ENCODE assay signal across 12 mouse cellular contexts in genomic region chr13:64081012-64081919, GRCm38 (mm10). TPM values are rescaled to one million over a fixed set of nuclear protein-coding genes. Genes with fewer than 3 reads are reported as not detected.
DNase-seq lines count a peak whose midpoint lies in the region; ATAC-seq and TF ChIP-seq lines count a peak whose summit lies in the region.
"Had no signal": no experiment of that assay in that cellular context is flagged by ENCODE, and none has a peak within 500 bp of the region (broad histone marks: within the 10 kb centered on the region; RNA-seq: fewer than 3 reads in every experiment).

No protein-coding gene starts in this region.

- peaks cover 12% of the 10 kb centered on the region for H3K4me1 ChIP-seq in forebrain, embryonic 15.5 days
- peaks cover 20% of the 10 kb centered on the region for H3K4me1 ChIP-seq in neural tube, embryonic 13.5 days (replicated peaks)

- H3K4me3 ChIP-seq in forebrain, embryonic 15.5 days: no peak overlapping the region
- no peak overlapping the region for H3K4me3 ChIP-seq in neural tube, embryonic 13.5 days
- no peak overlapping the region for H3K4me3 ChIP-seq in layer of hippocampus, adult 2 months

- H3K27me3 ChIP-seq in forebrain, embryonic 15.5 days: no peaks in the 10 kb centered on the region
- no peaks in the 10 kb centered on the region for H3K27me3 ChIP-seq in neural tube, embryonic 13.5 days
- H3K27me3 ChIP-seq: CH12.LX had no signal

- TF ChIP-seq CTCF in layer of hippocampus, adult 2 months (conservative IDR thresholded peaks at IDR 0.05): no peak

- peak; percentile 6 for DNase-seq in lung, postnatal 10 days
- no peak for DNase-seq in lung, postnatal 14 days
- peak; percentile 39 for DNase-seq in kidney, postnatal 14 days
- DNase-seq in layer of hippocampus, adult 9-11 months: no peak
- no peak for DNase-seq in left cerebral cortex, postnatal 4 days
- DNase-seq in layer of hippocampus, adult 2 months (ENCODE audit: low spot score in 2 of 2): no peak
- DNase-seq: adrenal gland, postnatal 25 days had no signal

- 13% methylated on average over 16 of the region's 16 CpGs for WGBS in forebrain, embryonic 15.5 days
- 16% methylated on average over 16 of the region's 16 CpGs for WGBS in neural tube, embryonic 13.5 days

- intact Hi-C loops in left cerebral cortex, postnatal 4 days (cut with DNase I): no loop called here

- peak overlapping the region; percentile 22; the same call in 1 of the 2 replicates for H3K9ac ChIP-seq in forebrain, embryonic 15.5 days (replicated peaks)
- peak overlapping the region; percentile 41; the same call in 1 of the 2 replicates for H3K9ac ChIP-seq in neural tube, embryonic 13.5 days

- H3K27ac ChIP-seq in forebrain, embryonic 15.5 days (replicated peaks): peak overlapping the region; percentile 29
- H3K27ac ChIP-seq in neural tube, embryonic 13.5 days (replicated peaks): peak overlapping the region; percentile 68
- H3K27ac ChIP-seq in layer of hippocampus, adult 2 months: no peak overlapping the region

- no peaks in the 10 kb centered on the region for H3K36me3 ChIP-seq in forebrain, embryonic 15.5 days
- H3K36me3 ChIP-seq in neural tube, embryonic 13.5 days: no peaks in the 10 kb centered on the region

- peak overlapping the region; percentile 9; the same call in 1 of the 2 replicates for H3K4me2 ChIP-seq in forebrain, embryonic 15.5 days (replicated peaks)
- no peak overlapping the region for H3K4me2 ChIP-seq in neural tube, embryonic 13.5 days

- no peaks in the 10 kb centered on the region for H3K9me3 ChIP-seq in forebrain, embryonic 15.5 days
- no peaks in the 10 kb centered on the region for H3K9me3 ChIP-seq in neural tube, embryonic 13.5 days

- ATAC-seq in forebrain, embryonic 15.5 days (replicated peaks): peak; percentile 68
- ATAC-seq in neural tube, embryonic 13.5 days (ENCODE audit: low read depth): peak; percentile 83

RNA-seq across cellular contexts. Expression of gene Hsd17b3, which starts 7.8 kb away (rescaled TPM):
- polyA plus RNA-seq in forebrain, embryonic 15.5 days (2015; fragmentation: Nextera tagmentation; extraction: Ambion mirVana): not detected in 2 replicates
- polyA plus RNA-seq in neural tube, embryonic 13.5 days (2015; fragmentation: Nextera tagmentation; extraction: Ambion mirVana): not detected in 2 replicates
- under 1 TPM in 1 of 2 experiments, not detected in 1; 0.64 TPM for total RNA-seq in left cerebral cortex, postnatal 4 days (2021)
- total RNA-seq in layer of hippocampus, adult 2 months (2021): not detected
- total RNA-seq: CH12.LX; hematopoietic stem cell, adult 5-6 weeks; liver, adult 2 months had no signal
- polyA plus RNA-seq: liver, adult 2 months had no signal

RNA-seq across cellular contexts. Expression of gene Slc35d2, which starts 47.9 kb away (rescaled TPM):
- polyA plus RNA-seq in forebrain, embryonic 15.5 days (2015; fragmentation: Nextera tagmentation; extraction: Ambion mirVana): 0.37 and 1.2 TPM in 2 replicates
- 2.5 and 2.6 TPM in 2 replicates for polyA plus RNA-seq in neural tube, embryonic 13.5 days (2015; fragmentation: Nextera tagmentation; extraction: Ambion mirVana)
- total RNA-seq in left cerebral cortex, postnatal 4 days (2021): 1 to 10 TPM in 1 of 2 experiments, under 1 TPM in 1; 0.96 to 1.2 TPM
- 1 to 10 TPM in 1 of 2 experiments, under 1 TPM in 1; 0.69 to 1.1 TPM for total RNA-seq in layer of hippocampus, adult 2 months (2021)

Comparison
In these comparisons a context has a peak if more than half of its experiments do, and no peak if none do; other contexts are left out.
1. DNase-seq: peak in lung, postnatal 10 days (single experiment) and kidney, postnatal 14 days (single experiment); none in lung, postnatal 14 days (single experiment), layer of hippocampus, adult 9-11 months (single experiment), left cerebral cortex, postnatal 4 days (single experiment) and layer of hippocampus, adult 2 months (0 of 2).